In the genomic region with DNA sequence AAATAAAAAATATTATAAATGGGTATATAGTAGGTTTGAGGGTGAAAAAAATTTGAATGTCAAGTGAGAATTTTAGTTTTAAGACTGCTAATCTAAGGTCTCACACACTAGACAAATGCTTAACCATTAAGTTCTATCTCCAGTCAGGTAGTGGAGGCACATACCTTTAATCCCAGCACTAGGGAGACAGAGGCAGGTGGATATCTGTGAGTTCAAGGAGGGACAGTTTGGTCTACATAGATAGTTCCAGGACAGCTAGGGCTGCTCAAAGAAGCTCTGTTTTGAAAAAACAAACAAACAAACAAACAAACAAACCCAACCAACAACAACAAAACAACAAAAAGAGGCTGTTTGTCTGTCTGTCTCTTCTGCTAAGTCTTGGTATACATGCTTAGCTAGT, we compare ENCODE assay signal across 17 mouse cellular contexts. TPM values are rescaled to one million over a fixed set of nuclear protein-coding genes. Genes with fewer than 3 reads are reported as not detected.
DNase-seq lines count a peak whose midpoint lies in the region; ATAC-seq and TF ChIP-seq lines count a peak whose summit lies in the region.
"Had no signal": no experiment of that assay in that cellular context is flagged by ENCODE, and none has a peak within 500 bp of the region (broad histone marks: within the 10 kb centered on the region; RNA-seq: fewer than 3 reads in every experiment).

No protein-coding gene starts in this region.

- peaks cover 52% of the 10 kb centered on the region for H3K4me1 ChIP-seq in liver, adult 2 months (ENCODE audit: control insufficient read depth, insufficient read depth, low read length)
- 0 out of 2 replicates have a peak, but pooled peaks cover 3% of the 10 kb centered on the region for H3K4me1 ChIP-seq in intestine, embryonic 15.5 days (replicated peaks)
- peaks cover 13% of the 10 kb centered on the region for H3K4me1 ChIP-seq in liver, embryonic 15.5 days (replicated peaks)
- peaks cover 37% of the 10 kb centered on the region for H3K4me1 ChIP-seq in heart, embryonic 10.5 days
- H3K4me1 ChIP-seq: hindbrain, embryonic 12.5 days had no signal

- no peak for TF ChIP-seq POLR2A in liver, adult 2 months (IDR thresholded peaks at IDR 0.05; ENCODE audit: extremely low read depth, insufficient read depth, low read length)

- H3K9me3 ChIP-seq in intestine, embryonic 15.5 days = no peaks in the 10 kb centered on the region
- H3K9me3 ChIP-seq in liver, embryonic 15.5 days (replicated peaks) = no peaks in the 10 kb centered on the region
- H3K9me3 ChIP-seq in heart, embryonic 10.5 days = no peaks in the 10 kb centered on the region
- H3K9me3 ChIP-seq: embryonic facial prominence, embryonic 10.5 days; forebrain, embryonic 13.5 days; hindbrain, embryonic 12.5 days had no signal

- peaks cover 43% of the 10 kb centered on the region for H3K36me3 ChIP-seq in liver, adult 2 months (ENCODE audit: control insufficient read depth, insufficient read depth, low read length)
- H3K36me3 ChIP-seq in intestine, embryonic 15.5 days = no peaks in the 10 kb centered on the region
- H3K36me3 ChIP-seq in liver, embryonic 15.5 days (replicated peaks) = peaks cover 26% of the 10 kb centered on the region
- H3K36me3 ChIP-seq in heart, embryonic 10.5 days = peaks cover 21% of the 10 kb centered on the region

- no peaks in the 10 kb centered on the region for H3K27me3 ChIP-seq in liver, adult 2 months (ENCODE audit: control insufficient read depth, insufficient read depth, low read length)
- no peaks in the 10 kb centered on the region for H3K27me3 ChIP-seq in intestine, embryonic 15.5 days (replicated peaks)
- no peaks in the 10 kb centered on the region for H3K27me3 ChIP-seq in liver, embryonic 15.5 days
- H3K27me3 ChIP-seq in heart, embryonic 10.5 days (ENCODE audit: insufficient read depth, poor library complexity, severe bottlenecking) = no peaks in the 10 kb centered on the region
- H3K27me3 ChIP-seq: forebrain, embryonic 13.5 days; hindbrain, embryonic 12.5 days had no signal

- H3K27ac ChIP-seq in liver, adult 2 months (replicated peaks; ENCODE audit: insufficient read depth, low read depth, low read length) = peak overlapping the region; percentile 92
- H3K27ac ChIP-seq in intestine, embryonic 15.5 days = peak overlapping the region; percentile 37; the same call in 1 of the 2 replicates
- 0 out of 2 replicates have a peak overlapping the region, but pooled peaks have one; percentile 51 for H3K27ac ChIP-seq in liver, embryonic 15.5 days (replicated peaks)
- H3K27ac ChIP-seq in heart, embryonic 10.5 days = no peak overlapping the region
- H3K27ac ChIP-seq: embryonic facial prominence, embryonic 10.5 days; forebrain, embryonic 13.5 days; hindbrain, embryonic 12.5 days had no signal

- H3K79me2 ChIP-seq in liver, adult 2 months (ENCODE audit: control insufficient read depth, insufficient read depth, low read length) = peaks cover 16% of the 10 kb centered on the region; the same call in 1 of the 2 replicates

- peak; percentile 65 for ATAC-seq in intestine, embryonic 15.5 days
- ATAC-seq in liver, embryonic 15.5 days (ENCODE audit: insufficient read depth) = no peak
- ATAC-seq: forebrain, embryonic 13.5 days; forebrain, postnatal 0 days had no signal

- no peak overlapping the region for H3K4me2 ChIP-seq in intestine, embryonic 15.5 days (replicated peaks)
- no peak overlapping the region for H3K4me2 ChIP-seq in liver, embryonic 15.5 days
- H3K4me2 ChIP-seq: forebrain, embryonic 13.5 days; hindbrain, embryonic 12.5 days had no signal

- no peak for TF ChIP-seq CTCF in liver, adult 2 months (IDR thresholded peaks at IDR 0.05; ENCODE audit: low read depth, low read length)

- H3K4me3 ChIP-seq in liver, adult 2 months (ENCODE audit: insufficient read depth, low read depth, low read length) = no peak overlapping the region
- H3K4me3 ChIP-seq in intestine, embryonic 15.5 days (replicated peaks) = no peak overlapping the region
- H3K4me3 ChIP-seq in liver, embryonic 15.5 days (replicated peaks) = no peak overlapping the region
- H3K4me3 ChIP-seq in heart, embryonic 10.5 days = no peak overlapping the region
- H3K4me3 ChIP-seq: embryonic facial prominence, embryonic 10.5 days; forebrain, embryonic 13.5 days; hindbrain, embryonic 12.5 days had no signal

- no peak for DNase-seq in liver, adult 2 months (ENCODE audit: extremely low read depth, low read depth, low spot score)
- DNase-seq in liver = no peak
- peak; percentile 33 for DNase-seq in yolk sac, embryonic 10.5 days (ENCODE audit: low spot score)
- DNase-seq in kidney, postnatal 10 days = no peak
- no peak for DNase-seq in heart, embryonic 10.5 days (ENCODE audit: low spot score)
- DNase-seq: adrenal gland, postnatal 14 days; cerebellum, adult 2 months; cerebellum, postnatal 10 days; forebrain, postnatal 0 days; gastrocnemius, postnatal 14 days; heart, postnatal 10 days; heart, postnatal 4 days had no signal

- H3K9ac ChIP-seq in liver, adult 2 months (ENCODE audit: low read depth, low read length) = peak overlapping the region; percentile 53; the same call in 1 of the 2 replicates
- H3K9ac ChIP-seq in intestine, embryonic 15.5 days = no peak overlapping the region
- H3K9ac ChIP-seq in liver, embryonic 15.5 days = no peak overlapping the region
- H3K9ac ChIP-seq: forebrain, embryonic 13.5 days; forebrain, postnatal 0 days; hindbrain, embryonic 12.5 days had no signal

RNA-seq across cellular contexts. Expression of gene Adk, which starts 43.9 kb away (rescaled TPM):
- total RNA-seq in liver, adult 2 months (2014; rRNA removed) = 877 and 924 TPM in 2 replicates
- 231 and 284 TPM in 2 replicates for polyA plus RNA-seq in liver, adult 2 months (2012; rRNA removed)
- 215 and 230 TPM in 2 replicates for polyA plus RNA-seq in intestine, embryonic 15.5 days (2015; fragmentation: Nextera tagmentation; extraction: Ambion mirVana)
- polyA plus RNA-seq in liver, embryonic 15.5 days (2015; fragmentation: Nextera tagmentation; extraction: Ambion mirVana) = 197 and 203 TPM in 2 replicates
- 275 and 312 TPM in 2 replicates for polyA plus RNA-seq in heart, embryonic 10.5 days (2016; fragmentation: Nextera tagmentation; extraction: Ambion mirVana)

RNA-seq across cellular contexts. Expression of gene Ap3m1, which starts 44.0 kb away (rescaled TPM):
- 126 and 143 TPM in 2 replicates for total RNA-seq in liver, adult 2 months (2014; rRNA removed)
- 44.8 and 55.2 TPM in 2 replicates for polyA plus RNA-seq in liver, adult 2 months (2012; rRNA removed)
- 70.2 and 79.0 TPM in 2 replicates for polyA plus RNA-seq in intestine, embryonic 15.5 days (2015; fragmentation: Nextera tagmentation; extraction: Ambion mirVana)
- 29.0 and 30.2 TPM in 2 replicates for polyA plus RNA-seq in liver, embryonic 15.5 days (2015; fragmentation: Nextera tagmentation; extraction: Ambion mirVana)
- 82.2 and 89.2 TPM in 2 replicates for polyA plus RNA-seq in heart, embryonic 10.5 days (2016; fragmentation: Nextera tagmentation; extraction: Ambion mirVana)
